Mouse (Mus musculus): ENCODE data around the gene Ntn4.
A peak's percentile ranks its signal among the peaks of the same experiment; 100 is the strongest.

Gene Ntn4

DNA sequence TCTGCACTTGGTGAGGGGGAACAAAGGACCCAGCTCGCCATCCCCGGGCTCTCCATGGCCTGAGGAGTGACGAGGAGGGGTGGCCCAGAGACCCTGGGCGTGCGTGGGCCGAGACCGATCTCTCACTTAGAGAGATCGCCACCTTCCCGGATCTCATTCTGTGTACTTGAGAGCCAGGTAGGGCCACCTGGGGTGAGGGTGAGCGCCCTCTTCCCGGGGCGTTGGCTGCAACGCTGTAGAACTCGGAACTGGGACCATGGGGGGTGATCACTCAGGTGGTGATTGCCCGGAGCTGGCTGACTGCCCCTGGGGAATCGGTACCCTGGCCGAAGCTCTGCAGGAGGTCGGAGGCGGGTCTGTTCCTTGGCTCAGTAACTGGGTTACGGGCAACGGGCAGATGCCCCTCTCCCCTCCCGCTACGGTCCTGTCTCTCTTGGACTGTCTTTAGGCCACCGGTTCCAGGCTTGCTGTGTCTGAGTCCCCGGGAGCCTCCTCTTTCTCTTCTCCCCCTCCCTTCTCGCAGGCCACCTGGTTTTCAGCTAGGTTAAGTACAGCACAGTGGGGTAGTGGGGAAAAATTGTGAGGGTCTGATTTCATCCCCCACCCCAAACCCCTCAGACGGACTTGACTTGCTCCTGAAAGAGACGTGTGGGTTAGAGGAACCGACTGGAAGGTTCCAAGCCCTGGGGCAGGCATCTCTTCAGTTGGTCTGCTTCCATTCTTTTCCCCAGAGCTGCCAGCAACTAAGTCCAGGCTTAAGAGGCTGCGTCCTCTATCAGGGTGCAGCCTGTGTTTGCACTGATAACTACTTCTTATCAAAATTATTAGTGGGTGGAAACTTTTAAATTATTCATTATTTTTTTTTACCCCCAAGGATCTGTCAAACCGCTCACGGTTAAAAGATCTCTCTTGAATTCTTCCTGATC lies 1.6 kb downstream of the Ntn4 start:
- no peak for DNase-seq (ENCODE audit: low spot score)

DNA sequence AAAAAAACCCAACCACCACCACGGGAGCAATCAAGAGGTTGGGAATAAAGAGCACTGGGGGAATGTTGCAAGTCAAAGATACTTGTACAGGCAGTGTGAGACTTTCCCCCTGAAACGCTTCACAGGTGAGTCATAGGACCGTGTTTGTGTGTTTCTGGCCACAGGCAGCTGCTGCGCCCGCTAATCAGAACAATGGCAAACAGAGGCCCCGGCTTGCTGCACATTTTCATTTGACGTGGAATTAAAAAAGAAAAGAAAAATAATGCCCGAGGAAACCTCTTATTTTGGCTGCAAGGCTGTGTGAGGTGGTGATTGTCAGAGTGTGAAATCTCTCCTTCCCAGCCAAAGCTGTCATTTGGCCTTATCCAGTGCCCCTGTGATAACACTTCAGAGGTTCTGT lies 2.4 kb downstream of the Ntn4 start:
- DNase-seq (ENCODE audit: low spot score): no peak

DNA sequence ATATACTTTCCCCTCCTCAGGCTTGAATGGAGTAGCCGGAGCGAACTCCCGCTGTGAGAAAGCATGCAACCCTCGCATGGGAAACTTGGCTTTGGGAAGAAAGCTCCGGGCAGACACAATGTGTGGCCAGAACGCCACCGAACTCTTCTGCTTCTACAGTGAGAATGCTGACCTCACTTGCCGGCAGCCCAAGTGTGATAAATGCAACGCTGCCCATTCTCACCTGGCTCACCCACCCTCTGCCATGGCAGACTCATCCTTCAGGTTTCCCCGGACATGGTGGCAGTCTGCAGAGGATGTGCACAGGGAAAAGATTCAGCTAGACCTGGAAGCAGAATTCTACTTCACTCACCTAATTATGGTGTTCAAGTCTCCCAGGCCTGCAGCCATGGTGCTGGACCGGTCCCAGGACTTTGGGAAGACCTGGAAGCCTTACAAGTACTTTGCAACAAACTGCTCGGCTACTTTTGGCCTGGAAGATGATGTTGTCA lies 4.0 kb downstream of the Ntn4 start:
- no peak for DNase-seq (ENCODE audit: low spot score)

DNA sequence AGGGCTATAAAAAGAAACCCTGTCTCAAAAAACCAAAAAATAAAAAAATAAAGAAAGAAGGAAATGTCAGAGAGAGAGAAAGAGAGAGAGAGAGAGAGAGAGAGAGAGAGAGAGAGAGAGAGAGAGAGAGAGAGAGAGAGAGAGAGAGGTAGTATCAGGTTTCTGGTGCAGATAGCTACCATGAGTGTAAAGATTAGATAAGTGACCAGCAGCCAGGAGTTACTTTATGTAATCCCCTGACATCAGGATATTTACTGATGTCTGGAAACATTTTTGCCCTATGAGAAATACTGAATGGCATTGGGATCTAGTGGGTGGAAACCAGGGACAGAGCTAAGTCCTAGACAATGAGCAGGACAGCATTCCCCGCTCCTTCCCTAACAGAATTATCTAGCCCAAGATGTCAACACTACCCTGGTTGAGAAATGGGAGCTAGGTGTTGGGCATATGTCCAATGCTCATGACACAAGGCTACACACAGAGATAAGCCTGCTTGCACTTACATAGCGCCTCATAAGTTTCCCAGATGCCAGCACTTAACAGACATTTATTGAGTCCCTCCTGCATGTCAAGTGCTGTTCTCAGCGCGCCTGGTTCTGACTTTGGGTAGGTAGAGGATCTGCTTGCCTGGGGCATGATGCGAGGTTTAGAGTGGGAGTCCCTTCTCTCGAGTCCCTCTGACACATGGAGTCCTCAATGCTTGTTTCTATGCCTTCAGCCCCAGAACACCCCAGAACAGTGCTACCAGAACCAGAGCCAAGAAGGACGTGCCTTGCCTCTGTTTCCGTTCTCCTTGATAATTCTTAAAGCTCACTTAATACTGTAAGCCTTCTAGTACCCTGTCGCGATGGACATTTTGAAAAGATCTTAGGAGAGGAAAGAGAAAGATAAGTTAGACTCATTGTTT lies 7.4 kb downstream of the Ntn4 start:
- no peak for DNase-seq (ENCODE audit: low spot score)

DNA sequence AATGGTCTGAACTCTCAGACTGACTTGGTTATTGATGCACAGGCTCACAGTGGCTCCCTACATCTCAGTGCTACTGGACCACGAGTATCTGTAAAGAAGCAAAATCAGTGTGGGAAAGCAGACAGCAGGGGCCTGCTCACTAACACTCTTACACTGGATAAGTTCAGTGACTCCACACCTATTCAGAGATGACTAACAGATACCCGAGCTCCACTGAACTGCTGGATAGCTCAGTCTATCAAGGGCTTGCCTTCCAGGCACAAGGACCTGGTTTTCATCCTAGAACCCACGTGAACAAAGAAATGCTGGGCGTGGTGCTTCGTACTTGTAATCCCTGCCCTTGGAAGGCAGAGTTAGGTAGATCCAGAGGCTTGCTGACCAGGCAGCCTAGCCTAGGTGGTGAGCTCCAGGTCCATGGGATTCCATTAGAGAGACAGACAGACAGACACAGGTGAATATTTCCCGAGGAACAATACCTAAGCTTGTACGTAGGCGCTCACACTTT lies 8.2 kb downstream of the Ntn4 start:
- no peak for DNase-seq (ENCODE audit: low spot score)

DNA sequence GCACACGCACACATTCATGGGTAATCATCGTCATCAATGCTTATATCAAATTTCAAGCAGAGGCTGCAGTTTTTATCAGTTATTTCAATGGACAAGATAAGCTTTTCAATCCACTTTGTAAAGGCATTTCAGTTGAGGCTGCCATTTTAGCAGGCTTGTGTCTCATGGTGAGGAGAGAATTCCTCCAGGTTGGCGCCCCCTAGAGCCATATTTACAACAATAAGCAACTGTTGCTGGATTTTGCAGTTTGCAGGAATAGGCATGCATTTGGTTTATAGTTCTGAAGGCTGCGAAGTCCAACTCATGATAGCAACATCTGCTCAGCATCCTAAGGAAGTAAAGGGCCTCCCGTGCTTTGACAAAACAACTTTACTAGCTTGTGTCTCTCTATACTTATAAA lies 8.6 kb downstream of the Ntn4 start:
- no peak for DNase-seq (ENCODE audit: low spot score)

DNA sequence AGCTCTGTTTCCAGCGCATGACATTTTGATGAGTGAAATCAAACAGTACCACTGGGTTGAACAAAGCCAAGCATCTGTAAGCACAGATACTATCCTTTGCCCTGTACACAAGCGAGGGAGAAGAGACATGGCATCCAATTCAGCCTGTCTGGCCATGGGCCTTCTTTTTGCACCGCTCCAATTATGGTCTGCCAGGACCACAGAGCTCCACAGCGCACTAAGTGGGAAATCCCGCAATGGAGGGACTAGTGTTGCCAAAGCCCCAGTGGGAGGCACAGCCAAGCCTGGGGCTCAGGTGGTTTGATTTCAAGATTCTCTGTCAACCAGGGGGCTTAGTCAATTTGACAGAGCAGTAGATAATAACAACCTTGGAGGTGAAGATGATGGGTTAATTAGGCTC lies 9.1 kb downstream of the Ntn4 start:
- no peak for DNase-seq (ENCODE audit: low spot score)

DNA sequence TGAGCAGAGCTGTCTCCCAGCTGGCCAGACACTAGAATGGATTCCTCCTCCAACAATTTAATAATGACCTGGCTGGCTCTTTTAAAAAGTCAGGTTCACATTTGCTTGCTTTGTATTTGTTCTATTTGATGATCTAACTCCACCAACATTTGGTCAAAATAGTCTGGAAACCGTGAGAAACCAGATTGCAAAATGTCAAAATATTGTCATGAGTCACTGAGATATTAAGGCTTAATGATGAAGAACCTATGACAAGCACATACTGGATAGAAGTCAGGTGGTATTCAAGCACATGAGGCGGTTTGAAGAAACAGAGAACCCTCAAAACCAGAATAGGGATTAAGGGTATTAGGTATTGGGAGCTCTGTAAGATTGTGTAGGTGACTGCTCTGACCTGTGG lies 12.8 kb downstream of the Ntn4 start:
- no peak for DNase-seq (ENCODE audit: low spot score)

DNA sequence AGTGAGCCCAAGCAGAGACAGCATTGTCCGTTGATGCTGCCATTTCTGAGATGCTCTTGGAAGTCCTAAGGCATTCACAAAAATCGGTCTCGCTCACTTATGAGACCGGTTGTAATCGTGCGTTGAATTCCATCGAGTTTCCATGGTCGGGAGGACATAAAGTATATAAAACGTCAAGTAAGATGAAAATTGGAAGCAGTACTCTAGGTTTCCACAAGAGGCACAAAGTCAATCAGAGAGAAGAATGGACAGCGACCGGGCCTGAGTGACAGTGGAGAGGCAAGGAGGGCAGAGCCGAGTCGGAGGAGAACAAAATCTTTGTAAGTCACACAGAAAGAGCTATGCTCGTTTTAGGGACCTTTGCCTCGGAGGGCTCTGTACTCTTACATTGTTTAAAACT lies 14.9 kb downstream of the Ntn4 start:
- DNase-seq (ENCODE audit: low spot score): no peak

DNA sequence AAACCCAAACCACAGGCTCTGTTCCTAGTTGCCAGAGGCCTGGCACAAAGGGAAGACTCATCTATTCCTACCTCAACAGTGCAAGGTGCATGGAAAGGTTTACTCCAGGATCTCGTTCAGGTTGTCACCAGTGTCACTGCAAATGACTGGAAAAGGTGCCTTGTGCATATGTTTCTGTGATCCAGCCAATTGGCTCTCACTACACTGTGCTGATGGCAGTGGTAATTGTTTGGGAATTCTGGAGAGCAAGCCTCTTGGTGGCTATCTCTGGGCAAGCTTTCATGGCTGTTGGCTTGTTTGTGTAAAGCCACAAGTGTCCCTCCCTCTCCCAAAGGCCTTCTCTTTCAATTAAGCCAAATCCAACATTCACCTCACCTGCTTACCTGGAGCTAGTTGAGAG lies 19.3 kb downstream of the Ntn4 start:
- no peak for DNase-seq (ENCODE audit: low spot score)

DNA sequence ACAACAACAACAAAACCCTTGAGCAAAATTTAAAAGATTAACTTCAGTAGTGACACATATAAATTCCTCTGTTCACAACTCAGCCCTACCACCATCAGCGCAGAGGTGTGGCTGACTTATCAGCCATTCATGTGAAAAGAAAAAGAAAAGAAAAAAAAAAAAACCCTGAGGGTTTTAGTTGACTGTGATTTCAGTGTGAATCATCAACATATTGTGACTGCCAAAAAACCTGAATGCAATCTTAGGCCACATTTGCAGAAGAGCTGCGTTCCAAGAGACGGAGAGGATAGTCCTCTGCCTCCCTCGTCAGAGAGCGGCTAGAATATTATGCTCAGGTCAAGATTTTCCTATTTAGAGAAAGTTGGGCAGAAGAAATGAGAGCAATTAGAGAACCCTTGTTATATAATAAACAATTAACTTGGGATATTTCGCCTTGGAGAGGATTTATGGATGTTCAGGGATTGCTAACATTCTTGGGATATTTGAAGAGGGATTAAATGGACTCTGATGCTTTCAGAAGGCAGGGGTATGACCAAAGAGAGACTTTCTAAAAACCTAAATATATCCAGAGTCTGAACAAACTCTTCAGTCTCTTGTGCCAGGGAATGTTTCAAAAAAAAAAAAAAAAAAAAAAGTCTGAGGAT lies 21.0 kb downstream of the Ntn4 start:
- DNase-seq (ENCODE audit: low spot score): no peak

DNA sequence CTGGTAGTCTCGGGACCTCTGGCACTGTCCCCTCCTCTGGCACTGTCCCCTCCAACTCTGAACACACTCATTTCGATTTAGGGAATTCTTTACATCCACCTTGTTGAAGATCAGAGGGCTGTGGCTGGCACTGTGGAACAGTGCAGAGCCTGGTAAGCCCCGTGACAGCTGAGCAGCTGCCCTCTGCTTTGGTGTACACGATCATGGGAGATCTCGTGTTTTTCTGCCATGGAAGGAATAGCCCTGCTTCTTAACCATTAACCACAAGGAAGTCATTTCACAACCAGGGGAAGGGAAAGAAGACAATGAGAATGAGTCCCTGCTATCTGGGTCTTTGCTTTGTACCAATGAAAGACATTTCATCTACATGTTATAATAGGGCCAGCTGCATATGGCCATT lies 21.5 kb downstream of the Ntn4 start:
- DNase-seq (ENCODE audit: low spot score): no peak

DNA sequence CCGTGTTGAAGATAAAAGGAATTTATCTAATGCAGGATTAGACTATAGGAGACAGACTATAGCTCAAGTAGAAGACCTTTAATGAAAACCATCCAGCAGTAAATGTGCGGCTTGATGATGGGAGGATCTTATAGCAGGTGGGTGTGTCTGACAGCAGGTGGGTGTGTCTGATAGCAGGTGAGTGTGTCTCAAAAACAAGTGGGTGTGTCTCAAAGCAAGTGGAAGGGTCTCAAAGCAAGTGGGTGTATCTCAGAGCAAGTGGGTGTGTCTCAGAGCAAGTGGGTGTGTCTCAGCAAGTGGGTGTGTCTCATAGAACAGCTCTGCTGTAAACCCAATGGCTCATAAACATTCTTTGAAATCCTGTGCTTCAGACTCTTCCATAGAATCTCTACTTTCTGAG lies 25.7 kb downstream of the Ntn4 start:
- no peak for DNase-seq (ENCODE audit: low spot score)

DNA sequence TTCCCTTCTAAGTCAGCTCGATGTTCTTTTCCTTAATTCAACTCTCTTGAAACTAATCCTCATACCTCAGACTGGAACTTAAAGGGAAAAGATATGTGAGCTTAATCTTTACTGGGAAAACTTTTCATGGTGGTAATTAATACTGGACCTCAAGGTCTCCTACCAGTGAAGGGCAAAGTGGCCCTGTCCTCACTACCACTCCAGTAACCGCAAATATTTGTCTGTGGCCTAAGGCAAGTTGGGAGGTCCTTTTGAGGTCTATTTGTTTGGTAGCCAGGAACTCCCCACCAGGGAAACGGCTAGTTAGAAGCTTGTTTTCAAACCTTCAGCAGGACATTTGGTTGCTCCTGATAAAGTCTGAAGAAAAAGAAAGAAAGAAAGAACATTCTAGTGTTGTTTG lies 26.5 kb downstream of the Ntn4 start:
- DNase-seq (ENCODE audit: low spot score): no peak

DNA sequence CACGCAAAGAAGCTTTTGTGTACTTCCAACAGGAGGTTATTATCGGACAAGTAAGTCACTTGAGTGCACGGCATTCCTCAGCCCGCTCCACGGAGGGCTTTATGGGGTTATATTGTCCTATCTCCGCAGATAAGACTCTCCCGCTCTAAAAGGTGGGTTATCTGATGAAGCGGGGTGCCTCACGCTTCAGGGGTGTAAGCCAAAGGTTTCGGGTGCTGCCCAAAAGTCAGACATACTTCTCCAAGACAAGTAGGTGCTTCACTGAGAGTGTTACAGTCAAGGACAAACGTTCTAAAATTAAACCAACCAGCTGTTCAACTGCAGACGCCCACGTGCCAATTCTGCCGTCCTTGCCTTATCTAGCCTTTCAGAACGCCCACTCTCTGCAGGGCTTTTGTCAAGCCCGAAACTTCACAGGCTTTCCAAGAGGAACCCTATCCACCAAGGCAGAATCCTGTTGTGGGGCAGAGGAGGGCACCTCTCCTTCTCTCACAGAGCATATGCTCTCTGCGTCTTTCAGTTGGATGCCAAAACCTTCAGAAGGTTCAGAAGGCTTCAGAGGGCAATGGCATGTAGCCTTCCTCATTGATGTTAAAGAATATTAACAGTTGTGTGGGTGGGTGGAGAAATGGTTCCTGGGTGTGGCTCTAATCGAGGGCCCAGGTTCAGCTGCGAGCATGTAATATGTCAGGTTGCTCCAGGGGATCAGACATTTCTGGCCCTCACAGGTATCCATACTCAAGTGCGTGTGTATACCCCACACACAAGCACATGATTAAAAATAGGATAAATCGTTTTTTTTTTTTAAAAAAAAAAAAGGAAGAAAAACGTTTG lies 32.4 kb downstream of the Ntn4 start:
- DNase-seq (ENCODE audit: low spot score): no peak

DNA sequence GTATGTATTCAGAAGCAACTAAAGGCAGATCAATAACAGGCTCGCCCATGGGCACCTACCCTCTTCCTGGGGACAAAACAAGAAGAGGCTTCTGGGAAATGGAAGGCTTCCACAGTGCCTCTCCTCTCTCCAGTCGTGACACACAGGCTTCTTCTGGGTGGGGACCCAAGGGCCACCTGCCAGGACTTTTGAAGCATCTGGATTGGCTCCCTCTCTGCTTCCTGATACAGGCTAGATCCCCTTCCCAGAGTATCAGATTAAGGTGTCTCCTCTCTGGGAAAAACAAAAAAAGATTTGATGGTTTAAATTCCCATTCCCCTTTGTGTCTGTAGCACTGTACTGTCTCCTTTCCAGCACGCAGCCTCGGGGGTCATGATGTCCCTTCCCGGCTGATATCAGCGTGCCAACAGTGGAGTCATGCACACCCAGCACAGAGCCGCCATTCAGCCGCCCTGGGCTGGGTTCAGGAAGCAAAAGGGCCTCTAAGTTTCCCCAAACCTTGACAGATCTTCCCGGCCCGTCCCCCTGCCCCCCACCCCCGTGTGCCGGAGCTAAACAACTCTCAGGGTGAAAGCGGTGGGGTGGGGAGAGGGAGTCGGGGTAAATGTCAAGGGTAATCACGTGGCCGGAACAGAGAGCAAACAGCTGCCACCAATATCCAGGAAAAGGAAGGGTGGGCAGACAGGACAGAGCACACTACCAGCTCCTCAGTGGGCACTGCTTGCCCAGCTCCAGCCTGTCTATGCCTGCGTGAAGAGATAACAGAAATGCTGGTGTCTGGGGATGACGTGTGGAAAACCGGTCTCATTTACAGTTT lies 38.9 kb downstream of the Ntn4 start:
- peak; percentile 67 for DNase-seq (ENCODE audit: low spot score)

DNA sequence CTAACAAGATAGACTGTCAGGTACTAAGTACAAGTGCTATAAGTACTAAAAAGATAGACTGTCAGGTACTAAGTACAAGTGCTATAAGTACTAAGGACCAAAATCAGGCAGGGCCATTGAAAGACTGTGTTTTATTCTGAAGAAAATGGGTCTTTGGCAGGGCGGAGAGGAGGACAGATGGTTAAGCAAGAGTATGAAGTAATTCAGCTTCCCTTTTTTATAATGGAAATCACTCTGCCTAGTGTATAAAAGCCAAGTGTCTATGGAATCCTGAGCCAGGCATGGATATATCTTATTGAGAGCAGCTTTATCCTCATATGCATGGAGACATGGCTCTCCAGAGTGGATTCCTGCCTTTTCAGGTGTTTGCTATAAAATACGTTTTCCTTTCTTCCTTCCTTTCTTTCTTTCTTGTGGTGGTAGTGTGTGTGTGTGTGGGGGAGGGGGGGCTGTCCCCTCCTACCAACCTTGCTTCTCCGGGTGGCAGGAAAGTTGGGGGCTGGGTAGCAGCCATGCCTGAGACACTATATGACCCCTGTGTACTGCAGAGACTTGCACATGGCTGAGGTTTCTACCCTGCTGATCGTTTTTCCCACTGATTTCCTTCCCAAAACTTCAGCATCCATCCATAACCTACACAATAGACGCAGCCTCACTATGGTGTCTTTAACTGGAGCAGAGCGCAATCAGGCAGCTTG lies 40.3 kb downstream of the Ntn4 start:
- no peak for DNase-seq (ENCODE audit: low spot score)

DNA sequence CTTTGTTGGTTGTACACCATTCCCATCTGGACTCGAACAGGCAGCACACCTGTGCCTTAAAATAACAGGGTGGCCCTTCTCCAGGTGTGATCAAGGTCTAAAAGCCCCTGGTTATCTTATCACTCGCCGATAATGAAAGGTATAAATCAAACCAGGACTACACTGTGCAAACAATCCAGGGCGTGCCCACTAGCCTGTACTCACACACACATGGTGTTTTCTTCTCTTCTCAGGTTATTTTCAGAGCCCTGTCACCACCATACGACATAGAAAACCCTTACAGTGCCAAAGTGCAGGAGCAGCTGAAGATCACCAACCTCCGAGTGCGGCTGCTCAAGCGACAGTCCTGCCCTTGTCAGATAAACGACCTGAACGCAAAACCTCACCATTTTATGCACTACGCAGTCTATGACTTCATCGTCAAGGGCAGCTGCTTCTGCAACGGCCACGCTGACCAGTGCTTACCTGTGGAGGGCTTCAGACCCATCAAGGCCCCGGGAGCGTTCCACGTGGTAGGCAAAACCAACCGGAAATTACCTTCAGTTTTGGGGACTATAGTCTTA lies 41.8 kb downstream of the Ntn4 start:
- no peak for DNase-seq (ENCODE audit: low spot score)

DNA sequence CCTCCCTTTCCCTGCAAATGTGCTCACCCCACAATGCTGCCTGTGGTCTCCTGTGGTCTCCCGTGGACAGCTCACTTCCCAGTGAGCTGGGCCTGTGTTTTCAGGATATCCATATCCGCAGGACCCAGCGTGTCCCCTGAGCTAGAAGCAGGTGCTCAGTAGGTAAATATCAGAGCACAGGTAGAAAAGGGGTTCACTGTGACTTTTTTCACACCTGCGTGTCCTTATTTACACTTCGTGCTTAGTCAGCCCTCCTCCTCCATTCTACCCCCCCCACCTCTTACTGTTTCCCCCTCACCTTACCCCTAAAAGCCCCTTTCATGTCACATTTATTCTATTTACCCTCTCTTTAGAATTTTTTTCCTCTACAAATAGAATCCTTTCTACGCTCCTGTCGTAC lies 42.7 kb downstream of the Ntn4 start:
- DNase-seq (ENCODE audit: low spot score): no peak

DNA sequence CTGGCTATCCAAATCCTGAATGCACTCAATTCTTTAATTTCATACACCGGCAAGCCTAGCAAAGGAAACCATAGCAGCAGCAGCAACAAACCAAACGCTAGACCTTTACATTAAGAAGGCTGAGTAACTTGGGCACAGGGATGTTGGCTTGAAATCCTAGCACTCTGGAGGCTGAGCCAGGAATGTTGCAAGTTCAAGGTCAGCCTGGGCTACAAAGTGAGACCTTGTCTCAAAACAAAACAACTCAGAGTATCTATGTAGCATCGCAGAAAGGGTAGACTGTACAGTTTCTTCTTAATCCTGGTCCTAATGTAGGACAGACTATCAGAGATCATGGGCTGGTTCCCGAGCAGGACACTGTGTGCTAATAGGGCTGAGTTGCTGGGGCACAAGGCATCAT lies 43.4 kb downstream of the Ntn4 start:
- no peak for DNase-seq (ENCODE audit: low spot score)
